Comparison of ENCODE assay signal across 9 mouse cellular contexts in genomic region chr10:95941768-95942425, GRCm38 (mm10). TPM values are rescaled to one million over a fixed set of nuclear protein-coding genes. Genes with fewer than 3 reads are reported as not detected.
A peak's percentile ranks its signal among the peaks of the same experiment; 100 is the strongest.
DNase-seq lines count a peak whose midpoint lies in the region; ATAC-seq and TF ChIP-seq lines count a peak whose summit lies in the region.
"Had no signal": no experiment of that assay in that cellular context is flagged by ENCODE, and none has a peak within 500 bp of the region (broad histone marks: within the 10 kb centered on the region; RNA-seq: fewer than 3 reads in every experiment).

No protein-coding gene starts in this region.

- WGBS in heart, adult 2 months: 44% methylated on average over 6 of the region's 6 CpGs
- WGBS in bone marrow, adult 2 months: 33% methylated on average over 6 of the region's 6 CpGs
- WGBS in midbrain, embryonic 11.5 days: 63% methylated on average over 6 of the region's 6 CpGs

- H3K4me1 ChIP-seq in heart, adult 2 months (ENCODE audit: control insufficient read depth, insufficient read depth, low read length): peaks cover 6% of the 10 kb centered on the region
- no peaks in the 10 kb centered on the region; the same call in 1 of the 2 replicates for H3K4me1 ChIP-seq in bone marrow, adult 2 months (ENCODE audit: control insufficient read depth, insufficient read depth, low read length)
- peaks cover 7% of the 10 kb centered on the region; the same call in 1 of the 2 replicates for H3K4me1 ChIP-seq in midbrain, embryonic 11.5 days (ENCODE audit: control insufficient read depth, insufficient read depth, low read length)

- ATAC-seq in midbrain, embryonic 11.5 days (ENCODE audit: low FRiP score): no peak

- no peak for TF ChIP-seq EP300 in heart, adult 2 months (IDR thresholded peaks at IDR 0.05; ENCODE audit: insufficient read depth, low read depth, low read length)

- peaks cover 10% of the 10 kb centered on the region for H3K36me3 ChIP-seq in heart, adult 2 months (ENCODE audit: control insufficient read depth, insufficient read depth, low read length)
- no peaks in the 10 kb centered on the region for H3K36me3 ChIP-seq in midbrain, embryonic 11.5 days (ENCODE audit: control insufficient read depth, insufficient read depth, low read length)

- H3K4me3 ChIP-seq in heart, adult 2 months: peak overlapping the region; percentile 84
- H3K4me3 ChIP-seq in bone marrow, adult 2 months (replicated peaks; ENCODE audit: control insufficient read depth, low read depth, low read length): peak overlapping the region; percentile 11
- no peak overlapping the region for H3K4me3 ChIP-seq in midbrain, embryonic 11.5 days (ENCODE audit: low read depth, low read length)

- H3K4me2 ChIP-seq in midbrain, embryonic 11.5 days: peak overlapping the region; percentile 89; the same call in 1 of the 2 replicates

- peaks cover 4% of the 10 kb centered on the region; the same call in 1 of the 2 replicates for H3K79me2 ChIP-seq in heart, adult 2 months (replicated peaks; ENCODE audit: control insufficient read depth, insufficient read depth, low read length)

- no peak overlapping the region; the same call in 1 of the 2 replicates for H3K27ac ChIP-seq in heart, adult 2 months
- no peak overlapping the region for H3K27ac ChIP-seq in bone marrow, adult 2 months (ENCODE audit: control insufficient read depth, insufficient read depth, low read depth, low read length, poor library complexity)
- H3K27ac ChIP-seq in midbrain, embryonic 11.5 days (ENCODE audit: low read depth, low read length): no peak overlapping the region

- no peak for TF ChIP-seq POLR2A in heart, adult 2 months (IDR thresholded peaks at IDR 0.05; ENCODE audit: insufficient read depth, low read depth, low read length)
- no peak for TF ChIP-seq POLR2A in bone marrow, adult 2 months (IDR thresholded peaks at IDR 0.05; ENCODE audit: borderline replicate concordance, control insufficient read depth, low read depth, low read length)

- no peak for TF ChIP-seq CTCF in heart, adult 2 months (IDR thresholded peaks at IDR 0.05)
- TF ChIP-seq CTCF in bone marrow, adult 2 months (IDR thresholded peaks at IDR 0.05; ENCODE audit: control insufficient read depth, insufficient read depth, low read length): no peak

- no peaks in the 10 kb centered on the region for H3K9me3 ChIP-seq in midbrain, embryonic 11.5 days (ENCODE audit: control insufficient read depth, low read length)

- no peaks in the 10 kb centered on the region for H3K27me3 ChIP-seq in heart, adult 2 months (ENCODE audit: control insufficient read depth, insufficient read depth, low read length)
- H3K27me3 ChIP-seq in midbrain, embryonic 11.5 days (ENCODE audit: control insufficient read depth, insufficient read depth, low read length): no peaks in the 10 kb centered on the region
- H3K27me3 ChIP-seq: Patski had no signal

- no peak for DNase-seq in heart, adult 2 months
- DNase-seq in heart, postnatal 4 days: no peak
- DNase-seq in heart, postnatal 10 days: peak; percentile 2 to 10
- DNase-seq in midbrain, embryonic 11.5 days (ENCODE audit: low spot score, missing footprints): no peak
- no peak for DNase-seq in right cerebral cortex, adult 2 months (ENCODE audit: low spot score in 2 of 2)
- no peak for DNase-seq in layer of hippocampus, adult 9-10 months (ENCODE audit: low spot score)
- no peak for DNase-seq in cerebellum, adult 11-12 months

- no peak overlapping the region; the same call in 1 of the 2 replicates for H3K9ac ChIP-seq in heart, adult 2 months (ENCODE audit: low read depth, low read length)
- no peak overlapping the region for H3K9ac ChIP-seq in midbrain, embryonic 11.5 days (ENCODE audit: low read length)

- intact Hi-C loops in heart, adult 2 months (cut with DNase I): no loop called here
- intact Hi-C loops in heart, postnatal 10 days (cut with DNase I): no loop called here

RNA-seq across cellular contexts. Expression of gene Eea1, which starts 1.4 kb away (rescaled TPM):
- total RNA-seq in heart, adult 2 months (2021): 10 to 100 TPM; 30.3 to 30.9 TPM
- polyA plus RNA-seq in heart, adult 2 months (2012; rRNA removed): 3.1 and 6.6 TPM in 2 replicates
- total RNA-seq in heart, postnatal 4 days (2021): 10 to 100 TPM; 35.5 to 39.9 TPM
- 13.3 and 22.8 TPM in 2 replicates for polyA plus RNA-seq in bone marrow, adult 2 months (2011; ENCODE audit: insufficient read depth, insufficient read length, low replicate concordance, missing spikeins)
- total RNA-seq in heart, postnatal 10 days (2021): 10 to 100 TPM; 34.3 to 37.1 TPM
- polyA plus RNA-seq in midbrain, embryonic 11.5 days (2014; fragmentation: Nextera tagmentation; extraction: Ambion mirVana): 14.7 and 14.8 TPM in 2 replicates

Comparison
In these comparisons a context has a peak if more than half of its experiments do, and no peak if none do; other contexts are left out.
1. DNase-seq: peak in heart, postnatal 10 days (2 of 2); none in heart, adult 2 months (0 of 2), heart, postnatal 4 days (single experiment), midbrain, embryonic 11.5 days (single experiment), right cerebral cortex, adult 2 months (0 of 2), layer of hippocampus, adult 9-10 months (single experiment) and cerebellum, adult 11-12 months (single experiment).